Mouse (Mus musculus) thymus, adult 2 months (tissue): ENCODE measurements around the gene 2210408I21Rik. TPM values are rescaled to one million over a fixed set of nuclear protein-coding genes. Genes with fewer than 3 reads are reported as not detected.

Experiments used
- DNase-seq: peaks from one replicate; pipeline ENCODE4 v3.0.0; 2021
- H3K27ac ChIP-seq: fragments of 200-500 bp; 2 replicates; pipeline ENCODE4 v1.5.1; 2012; ENCODE audit warnings: low read length, control low read depth; ENCODE audit not compliant: control insufficient read depth, insufficient read depth
- H3K27me3 ChIP-seq: fragments of 200-500 bp; 2 replicates; pipeline ENCODE4 v1.6.1; 2012; ENCODE audit warnings: mild to moderate bottlenecking, low read length, moderate library complexity, mixed read lengths; ENCODE audit not compliant: control insufficient read depth, insufficient read depth
- H3K36me3 ChIP-seq: fragments of 200-500 bp; 2 replicates; pipeline ENCODE4 v1.6.1; 2012; ENCODE audit warnings: mild to moderate bottlenecking, low read length, moderate library complexity; ENCODE audit not compliant: control insufficient read depth, insufficient read depth
- H3K4me1 ChIP-seq: fragments of 200-500 bp; replicated peaks from 2 replicates; pipeline ENCODE4 v1.6.1; 2012; ENCODE audit warnings: low read length; ENCODE audit not compliant: control insufficient read depth, insufficient read depth
- H3K4me3 ChIP-seq: fragments of 200-500 bp; 2 replicates; pipeline ENCODE4 v1.5.1; 2012; ENCODE audit warnings: mild to moderate bottlenecking, low read length, control low read depth, moderate library complexity; ENCODE audit not compliant: control insufficient read depth, insufficient read depth
- CTCF ChIP-seq: fragments of 200-500 bp; IDR thresholded peaks from 2 replicates; pipeline ENCODE4 v1.5.1; 2012; ENCODE audit warnings: mild to moderate bottlenecking, control low read depth, low read length, moderate library complexity, borderline replicate concordance; ENCODE audit not compliant: control insufficient read depth, poor library complexity, insufficient read depth; ENCODE audit errors: extremely low read depth
- POLR2A ChIP-seq: fragments of 200-500 bp; IDR thresholded peaks from 2 replicates; pipeline ENCODE4 v1.6.1; 2012; ENCODE audit warnings: mild to moderate bottlenecking, low read length, control low read depth, moderate library complexity; ENCODE audit not compliant: control insufficient read depth, poor library complexity, insufficient read depth; ENCODE audit errors: extremely low read depth
- WGBS: fragments of 180-500 bp; shearing (Covaris S2); methylation state at CpG from one replicate; pipeline ENCODE4 v1.1.7; 2018; 5-methylcytosine and 5-hydroxymethylcytosine counted together
- polyA plus RNA-seq: library from polyadenylated mRNA; depleted of rRNA; stranded (reverse); fragments of >200 nt; gene quantifications from 2 replicates; pipeline ENCODE4 v1.2.3, GENCODE M21; 2012

2210408I21Rik gene
- polyA plus RNA-seq, 1 experiment: 0.35 TPM

- Histone ChIP-seq H3K4me1 (no peaks in the 10 kb centered on the region), H3K36me3 (no peaks in the 10 kb centered on the region), H3K27me3 (no peaks in the 10 kb centered on the region), H3K27ac (no peak overlapping the region), H3K4me3 (no peak overlapping the region)
- WGBS: 95% methylated on average over 3 of the region's 3 CpGs
- DNase-seq: no peak
- TF ChIP-seq POLR2A (no peak), CTCF (no peak)
Measured at GRCm38 (mm10) chr13:77385448-77385970, 250.2 kb downstream of the 2210408I21Rik start.

GRCm38 (mm10) chr13:77386001-77386400, 250.7 kb downstream of the 2210408I21Rik start:
- Histone ChIP-seq H3K36me3 (no peaks in the 10 kb centered on the region), H3K4me1 (no peaks in the 10 kb centered on the region), H3K27ac (no peak overlapping the region), H3K4me3 (no peak overlapping the region), H3K27me3 (no peaks in the 10 kb centered on the region)
- DNase-seq: no peak
- TF ChIP-seq CTCF: no peak
- TF ChIP-seq POLR2A: no peak
- WGBS: 90% methylated on average over 4 of the region's 4 CpGs

- Histone ChIP-seq H3K4me3 (no peak overlapping the region), H3K4me1 (no peaks in the 10 kb centered on the region), H3K27me3 (no peaks in the 10 kb centered on the region), H3K36me3 (no peaks in the 10 kb centered on the region), H3K27ac (no peak overlapping the region)
- WGBS: 91% methylated on average over 4 of the region's 4 CpGs
- TF ChIP-seq POLR2A: no peak
- no peak for TF ChIP-seq CTCF
- no peak for DNase-seq
Measured at GRCm38 (mm10) chr13:77388148-77388547, 252.8 kb downstream of the 2210408I21Rik start.

- Histone ChIP-seq H3K36me3 (no peaks in the 10 kb centered on the region), H3K4me3 (no peak overlapping the region), H3K27me3 (no peaks in the 10 kb centered on the region), H3K4me1 (no peaks in the 10 kb centered on the region), H3K27ac (no peak overlapping the region)
- TF ChIP-seq POLR2A (no peak), CTCF (no peak)
- no peak for DNase-seq
Measured at GRCm38 (mm10) chr13:77389209-77389608, 253.9 kb downstream of the 2210408I21Rik start.

- H3K27me3 ChIP-seq: no peaks in the 10 kb centered on the region
- 85% methylated on average over 2 of the region's 2 CpGs for WGBS
- TF ChIP-seq POLR2A: no peak
- no peak for TF ChIP-seq CTCF
Measured at GRCm38 (mm10) chr13:77396374-77396773, 261.0 kb downstream of the 2210408I21Rik start.

GRCm38 (mm10) chr13:77396981-77397380, 261.6 kb downstream of the 2210408I21Rik start:
- H3K4me3 ChIP-seq: no peak overlapping the region
- H3K27ac ChIP-seq: no peak overlapping the region
- WGBS: 94% methylated on average over 5 of the region's 5 CpGs
- no peaks in the 10 kb centered on the region for H3K27me3 ChIP-seq
- no peaks in the 10 kb centered on the region for H3K36me3 ChIP-seq
- no peaks in the 10 kb centered on the region for H3K4me1 ChIP-seq
- TF ChIP-seq CTCF: no peak
- TF ChIP-seq POLR2A: no peak
- no peak for DNase-seq

More at GRCm38 (mm10) chr13:77396374-77396773, 261.0 kb downstream of the 2210408I21Rik start:
- no peak overlapping the region for H3K4me3 ChIP-seq
- H3K36me3 ChIP-seq: no peaks in the 10 kb centered on the region
- no peaks in the 10 kb centered on the region for H3K4me1 ChIP-seq
- H3K27ac ChIP-seq: no peak overlapping the region
- no peak for DNase-seq

GRCm38 (mm10) chr13:77397646-77398045, 262.3 kb downstream of the 2210408I21Rik start:
- no peaks in the 10 kb centered on the region for H3K4me1 ChIP-seq
- DNase-seq: no peak
- WGBS: 95% methylated on average over 7 of the region's 7 CpGs
- TF ChIP-seq POLR2A: no peak
- TF ChIP-seq CTCF: no peak
- H3K27ac ChIP-seq: no peak overlapping the region
- no peak overlapping the region for H3K4me3 ChIP-seq
- H3K36me3 ChIP-seq: no peaks in the 10 kb centered on the region
- H3K27me3 ChIP-seq: no peaks in the 10 kb centered on the region
